Mouse (Mus musculus): ENCODE results near the gene Rad9a. TPM values are rescaled to one million over a fixed set of nuclear protein-coding genes. Genes with fewer than 3 reads are reported as not detected.
A peak's percentile ranks its signal among the peaks of the same experiment; 100 is the strongest.

The Rad9a gene
- polyA plus RNA-seq, 1 experiment from 2014 or later, result 20.3 TPM

DNA sequence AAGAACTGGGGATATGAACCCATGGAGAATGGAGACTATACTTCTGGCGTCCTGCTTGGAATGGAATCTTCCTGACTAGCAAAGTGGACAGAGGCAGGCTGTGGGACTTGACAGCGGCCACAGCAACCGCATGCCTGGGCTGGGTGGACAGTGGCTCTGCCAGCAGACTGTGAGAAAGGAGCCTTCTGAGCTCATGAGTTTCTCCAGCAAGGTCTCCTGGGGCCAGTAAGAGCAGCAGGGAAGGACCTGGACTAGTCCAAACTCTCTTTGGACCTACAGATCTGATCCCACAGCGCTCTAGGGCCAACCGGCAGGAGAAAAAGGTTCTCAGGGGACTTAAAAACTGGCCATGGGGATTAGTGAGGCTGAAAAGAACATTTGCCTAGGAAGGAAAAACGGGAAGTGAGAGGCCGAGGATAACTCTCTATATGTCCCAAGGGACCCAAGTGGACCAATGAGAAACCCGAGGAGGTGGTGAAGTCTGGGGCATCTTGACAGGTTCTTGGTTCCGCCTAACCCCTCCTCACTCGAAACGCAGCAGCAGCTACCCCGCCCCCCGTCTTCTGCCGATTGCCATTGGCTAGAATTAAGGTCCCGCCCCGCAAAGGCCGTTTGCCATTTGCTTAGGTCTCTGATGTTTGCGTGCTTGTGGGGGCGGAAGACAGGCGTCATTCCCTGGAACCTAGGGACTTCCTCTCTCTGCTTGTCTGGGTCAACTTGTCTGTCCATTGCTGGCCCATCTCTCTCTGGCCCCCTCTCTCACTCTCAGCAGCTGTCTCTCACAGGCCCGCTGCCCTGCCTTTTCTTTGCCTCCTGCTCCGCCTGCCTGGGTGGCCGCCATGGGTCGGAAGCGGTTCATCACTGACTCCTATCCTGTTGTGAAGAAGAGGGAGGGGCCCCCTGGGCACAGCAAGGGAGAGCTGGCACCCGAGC is 30.1 kb upstream of the Rad9a start, which contains the start of gene Pold4:
TSS of gene Pold4 (plus strand) at position 647 of the 933 bp plus-strand sequence.
- no peaks in the 10 kb centered on the region for H3K27me3 ChIP-seq (ENCODE audit: control insufficient read depth, insufficient read depth, low read length)
- H3K4me1 ChIP-seq (ENCODE audit: control insufficient read depth, insufficient read depth, low read length), result peaks cover 11% of the 10 kb centered on the region
- WGBS, result 9% methylated on average over 26 of the region's 26 CpGs
- H3K9ac ChIP-seq (replicated peaks; ENCODE audit: low read length), result peak within 1 kb of the TSS; percentile 68
- peak within 1 kb of the TSS; percentile 86 for H3K4me2 ChIP-seq (ENCODE audit: low read length)
- H3K9me3 ChIP-seq (ENCODE audit: control insufficient read depth, low read length), result no peaks in the 10 kb centered on the region
- H3K27ac ChIP-seq (replicated peaks; ENCODE audit: low read depth, low read length), result peak within 1 kb of the TSS; percentile 74
- DNase-seq (peak; percentile 96), ATAC-seq (ENCODE audit: low FRiP score, low TSS enrichment) (peak; percentile 87)
- H3K36me3 ChIP-seq (ENCODE audit: control insufficient read depth, insufficient read depth, low read length), result no peaks in the 10 kb centered on the region
- peak within 1 kb of the TSS; percentile 55 for H3K4me3 ChIP-seq (replicated peaks; ENCODE audit: low read depth, low read length)

DNA sequence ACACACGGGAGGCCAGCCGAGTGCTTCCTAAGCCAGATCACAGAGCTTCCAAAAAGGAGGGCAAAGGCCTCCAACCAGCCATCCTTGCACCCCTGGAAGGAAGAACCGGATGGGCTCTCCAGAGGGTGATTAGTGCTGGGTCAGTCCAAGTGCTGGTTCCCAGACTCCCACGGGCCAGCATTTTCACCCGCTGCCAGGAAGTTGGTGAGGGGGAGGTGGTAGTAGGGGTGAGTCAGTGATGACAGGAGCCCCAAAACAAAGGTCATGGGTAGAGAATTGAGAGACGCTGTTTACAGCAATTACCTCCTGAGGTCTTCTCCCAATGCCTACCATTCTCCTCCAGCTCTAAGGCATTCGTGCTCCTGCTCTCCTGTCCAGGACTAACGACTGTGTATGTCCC is 29.0 kb upstream of the Rad9a start:
- ATAC-seq (ENCODE audit: low FRiP score, low TSS enrichment) (no peak), DNase-seq (no peak)
- WGBS, result 72% methylated on average over 8 of the region's 8 CpGs
- H3K4me1 ChIP-seq (ENCODE audit: control insufficient read depth, insufficient read depth, low read length), result peaks cover 11% of the 10 kb centered on the region
- H3K36me3 ChIP-seq (ENCODE audit: control insufficient read depth, insufficient read depth, low read length), result no peaks in the 10 kb centered on the region
- no peak overlapping the region for H3K4me2 ChIP-seq (ENCODE audit: low read length)
- no peaks in the 10 kb centered on the region for H3K9me3 ChIP-seq (ENCODE audit: control insufficient read depth, low read length)
- no peak overlapping the region for H3K27ac ChIP-seq (replicated peaks; ENCODE audit: low read depth, low read length)
- no peaks in the 10 kb centered on the region for H3K27me3 ChIP-seq (ENCODE audit: control insufficient read depth, insufficient read depth, low read length)
- H3K4me3 ChIP-seq (replicated peaks; ENCODE audit: low read depth, low read length), result no peak overlapping the region
- no peak overlapping the region for H3K9ac ChIP-seq (replicated peaks; ENCODE audit: low read length)

DNA sequence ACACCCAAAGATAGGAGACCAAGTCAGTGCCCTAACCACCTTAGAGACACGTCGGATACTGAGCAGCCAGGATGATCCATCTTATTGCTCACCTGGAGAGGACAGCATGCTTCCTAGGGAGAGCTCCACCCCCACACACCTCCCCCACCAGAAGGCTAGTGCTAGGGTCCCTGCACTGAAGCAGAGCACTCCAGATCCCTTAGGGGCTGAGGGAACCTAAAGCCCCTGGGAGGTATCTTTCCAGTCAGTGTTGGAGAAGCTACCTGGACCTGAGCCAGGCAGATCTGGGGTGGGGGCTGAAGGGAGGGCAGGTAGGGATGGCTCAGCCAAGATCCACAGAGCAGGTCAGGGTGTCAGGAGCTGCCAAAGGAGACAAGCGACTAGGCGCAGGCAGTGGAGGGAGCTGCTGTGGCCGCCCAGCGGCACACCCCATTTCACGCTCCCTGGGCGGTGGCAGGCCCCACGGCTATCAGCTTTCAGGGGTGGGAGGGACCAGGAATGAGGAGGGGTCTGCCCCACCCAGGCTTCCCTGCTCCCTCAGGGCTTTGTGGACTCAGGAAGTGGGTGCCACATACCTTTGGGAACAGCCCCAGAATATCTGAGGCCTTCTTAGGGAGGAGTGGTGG is 28.1 kb upstream of the Rad9a start:
- ATAC-seq (ENCODE audit: low FRiP score, low TSS enrichment) (no peak), DNase-seq (no peak)
- H3K9ac ChIP-seq (replicated peaks; ENCODE audit: low read length), result no peak overlapping the region
- no peak overlapping the region for H3K4me3 ChIP-seq (replicated peaks; ENCODE audit: low read depth, low read length)
- WGBS, result 33% methylated on average over 9 of the region's 9 CpGs
- H3K4me2 ChIP-seq (ENCODE audit: low read length), result no peak overlapping the region
- H3K4me1 ChIP-seq (ENCODE audit: control insufficient read depth, insufficient read depth, low read length), result peaks cover 11% of the 10 kb centered on the region
- H3K9me3 ChIP-seq (ENCODE audit: control insufficient read depth, low read length), result no peaks in the 10 kb centered on the region
- no peak overlapping the region for H3K27ac ChIP-seq (replicated peaks; ENCODE audit: low read depth, low read length)
- H3K36me3 ChIP-seq (ENCODE audit: control insufficient read depth, insufficient read depth, low read length), result no peaks in the 10 kb centered on the region
- H3K27me3 ChIP-seq (ENCODE audit: control insufficient read depth, insufficient read depth, low read length), result no peaks in the 10 kb centered on the region

DNA sequence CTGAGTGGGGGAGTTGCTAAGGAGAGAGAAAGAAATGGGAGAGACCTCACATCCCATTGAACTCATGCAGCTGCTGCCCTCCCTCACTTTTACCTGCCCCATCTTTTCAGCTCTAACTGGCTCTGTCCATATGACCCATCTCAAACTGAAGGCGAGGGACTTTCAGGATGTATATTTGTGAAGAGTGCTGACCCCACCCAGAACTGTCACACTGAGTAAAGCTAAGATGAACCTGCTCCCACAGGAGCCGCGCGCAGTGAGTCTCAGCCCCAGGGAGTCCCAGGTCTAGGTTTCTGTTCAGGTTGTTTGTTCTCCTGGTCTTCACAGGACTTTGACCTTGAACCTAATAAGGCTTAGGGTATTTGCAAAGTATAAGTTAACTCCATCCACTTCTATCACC is 27.4 kb upstream of the Rad9a start:
- ATAC-seq (ENCODE audit: low FRiP score, low TSS enrichment), result no peak

DNA sequence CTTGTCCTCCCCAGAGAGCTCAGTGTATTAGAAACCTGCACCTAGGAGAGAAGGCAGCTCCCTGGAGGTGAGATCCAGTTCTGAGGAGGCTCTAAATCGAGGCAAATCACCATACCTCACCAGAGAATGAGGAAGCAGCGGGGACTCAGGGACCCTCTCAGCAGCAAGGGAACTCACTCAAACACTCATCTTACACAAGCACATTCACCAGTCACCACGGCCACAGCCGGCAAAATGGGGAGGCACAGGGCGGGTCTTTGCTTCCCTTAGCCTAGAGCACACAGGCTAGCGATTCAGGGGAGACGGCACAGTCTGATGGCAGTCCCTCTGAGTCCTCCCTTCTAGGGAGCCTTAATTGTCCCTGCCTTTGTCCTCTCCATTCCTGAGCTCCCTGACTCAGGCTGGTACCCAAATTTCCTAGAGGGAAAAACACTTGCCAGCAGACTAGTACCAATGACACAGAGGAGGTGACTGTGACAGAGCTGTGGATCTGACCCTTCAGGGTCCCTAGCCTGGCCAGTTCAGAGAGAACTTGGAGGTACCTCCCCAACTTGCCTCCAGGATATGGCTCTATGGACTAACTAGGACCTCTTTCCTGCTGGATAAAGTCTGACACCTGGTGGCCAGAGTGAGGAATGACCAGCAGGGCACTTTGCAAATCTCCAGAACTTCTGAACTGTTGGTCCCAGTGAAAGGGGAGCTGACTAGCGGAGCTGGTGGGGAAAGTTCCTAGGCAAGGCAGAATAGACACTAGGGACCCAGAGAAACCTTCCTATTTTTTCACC is 26.6 kb upstream of the Rad9a start:
- H3K4me1 ChIP-seq (ENCODE audit: control insufficient read depth, insufficient read depth, low read length), result peaks cover 11% of the 10 kb centered on the region
- ATAC-seq (ENCODE audit: low FRiP score, low TSS enrichment) (no peak), DNase-seq (peak; percentile 91)
- no peak overlapping the region for H3K9ac ChIP-seq (replicated peaks; ENCODE audit: low read length)
- no peak overlapping the region for H3K4me3 ChIP-seq (replicated peaks; ENCODE audit: low read depth, low read length)
- 21% methylated on average over 8 of the region's 8 CpGs for WGBS
- no peaks in the 10 kb centered on the region for H3K27me3 ChIP-seq (ENCODE audit: control insufficient read depth, insufficient read depth, low read length)
- no peak overlapping the region for H3K4me2 ChIP-seq (ENCODE audit: low read length)
- no peak overlapping the region for H3K27ac ChIP-seq (replicated peaks; ENCODE audit: low read depth, low read length)
- no peaks in the 10 kb centered on the region for H3K9me3 ChIP-seq (ENCODE audit: control insufficient read depth, low read length)
- H3K36me3 ChIP-seq (ENCODE audit: control insufficient read depth, insufficient read depth, low read length), result no peaks in the 10 kb centered on the region

More for the DNA sequence above, 27.4 kb upstream of the Rad9a start:
- Histone ChIP-seq H3K4me1 (ENCODE audit: control insufficient read depth, insufficient read depth, low read length) (peaks cover 11% of the 10 kb centered on the region), H3K27me3 (ENCODE audit: control insufficient read depth, insufficient read depth, low read length) (no peaks in the 10 kb centered on the region), H3K4me3 (replicated peaks; ENCODE audit: low read depth, low read length) (no peak overlapping the region), H3K27ac (replicated peaks; ENCODE audit: low read depth, low read length) (no peak overlapping the region), H3K9me3 (ENCODE audit: control insufficient read depth, low read length) (no peaks in the 10 kb centered on the region), H3K4me2 (ENCODE audit: low read length) (no peak overlapping the region), H3K36me3 (ENCODE audit: control insufficient read depth, insufficient read depth, low read length) (no peaks in the 10 kb centered on the region), H3K9ac (replicated peaks; ENCODE audit: low read length) (no peak overlapping the region)
- WGBS, result 73% methylated on average over 4 of the region's 4 CpGs
- DNase-seq, result no peak

DNA sequence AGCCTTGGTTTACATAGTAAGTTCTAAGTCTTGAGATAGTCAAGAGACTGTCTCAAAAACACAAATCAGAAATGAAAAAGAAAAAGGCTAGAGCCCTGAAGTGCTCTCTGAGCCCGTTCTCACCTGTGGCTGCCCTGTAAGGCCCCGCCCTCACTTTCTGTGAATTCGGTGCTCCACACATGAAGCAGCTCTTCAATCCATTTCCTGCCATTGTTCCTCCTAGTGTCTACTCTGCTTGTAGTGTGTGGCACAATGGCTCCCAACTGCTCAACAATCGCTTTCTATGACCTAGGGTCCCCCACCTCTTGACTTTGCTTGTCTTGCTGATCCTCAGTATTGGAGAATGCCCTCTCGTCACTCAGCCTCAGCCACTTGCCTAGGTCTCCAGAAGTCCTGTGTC is 26.0 kb upstream of the Rad9a start:
- H3K9me3 ChIP-seq (ENCODE audit: control insufficient read depth, low read length), result no peaks in the 10 kb centered on the region
- H3K9ac ChIP-seq (replicated peaks; ENCODE audit: low read length), result no peak overlapping the region
- WGBS, result 66% methylated on average over 5 of the region's 5 CpGs
- no peak overlapping the region for H3K4me3 ChIP-seq (replicated peaks; ENCODE audit: low read depth, low read length)
- no peaks in the 10 kb centered on the region for H3K36me3 ChIP-seq (ENCODE audit: control insufficient read depth, insufficient read depth, low read length)
- H3K4me1 ChIP-seq (ENCODE audit: control insufficient read depth, insufficient read depth, low read length), result peaks cover 9% of the 10 kb centered on the region
- ATAC-seq (ENCODE audit: low FRiP score, low TSS enrichment), result no peak
- H3K4me2 ChIP-seq (ENCODE audit: low read length), result no peak overlapping the region
- H3K27me3 ChIP-seq (ENCODE audit: control insufficient read depth, insufficient read depth, low read length), result no peaks in the 10 kb centered on the region
- no peak for DNase-seq
- H3K27ac ChIP-seq (replicated peaks; ENCODE audit: low read depth, low read length), result no peak overlapping the region

DNA sequence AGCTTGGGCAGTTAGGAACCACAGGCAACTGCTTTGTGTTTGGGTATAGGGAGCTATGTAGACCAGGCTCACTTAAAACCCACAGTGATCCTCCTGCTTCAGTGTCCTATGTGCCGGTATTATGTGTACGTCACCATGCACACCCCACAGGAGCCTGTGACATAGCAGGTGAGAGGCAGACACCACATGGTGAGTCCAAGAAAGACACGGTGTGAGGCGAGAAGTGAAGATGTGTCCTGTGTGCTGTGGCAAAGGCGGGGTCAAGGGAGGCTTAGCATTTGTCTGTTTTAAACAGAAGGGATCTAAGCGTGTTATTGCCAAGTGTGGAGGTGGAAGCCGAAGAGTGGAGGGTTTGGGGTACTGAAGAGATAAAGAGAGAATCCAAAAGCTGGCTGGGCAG is 25.3 kb upstream of the Rad9a start:
- ATAC-seq (ENCODE audit: low FRiP score, low TSS enrichment), result no peak
- Histone ChIP-seq H3K27me3 (ENCODE audit: control insufficient read depth, insufficient read depth, low read length) (no peaks in the 10 kb centered on the region), H3K4me1 (ENCODE audit: control insufficient read depth, insufficient read depth, low read length) (peaks cover 4% of the 10 kb centered on the region), H3K9me3 (ENCODE audit: control insufficient read depth, low read length) (no peaks in the 10 kb centered on the region), H3K4me3 (replicated peaks; ENCODE audit: low read depth, low read length) (no peak overlapping the region), H3K9ac (replicated peaks; ENCODE audit: low read length) (no peak overlapping the region), H3K36me3 (ENCODE audit: control insufficient read depth, insufficient read depth, low read length) (no peaks in the 10 kb centered on the region), H3K4me2 (ENCODE audit: low read length) (no peak overlapping the region), H3K27ac (replicated peaks; ENCODE audit: low read depth, low read length) (no peak overlapping the region)
- no peak for DNase-seq
- WGBS, result 88% methylated on average over 7 of the region's 7 CpGs

DNA sequence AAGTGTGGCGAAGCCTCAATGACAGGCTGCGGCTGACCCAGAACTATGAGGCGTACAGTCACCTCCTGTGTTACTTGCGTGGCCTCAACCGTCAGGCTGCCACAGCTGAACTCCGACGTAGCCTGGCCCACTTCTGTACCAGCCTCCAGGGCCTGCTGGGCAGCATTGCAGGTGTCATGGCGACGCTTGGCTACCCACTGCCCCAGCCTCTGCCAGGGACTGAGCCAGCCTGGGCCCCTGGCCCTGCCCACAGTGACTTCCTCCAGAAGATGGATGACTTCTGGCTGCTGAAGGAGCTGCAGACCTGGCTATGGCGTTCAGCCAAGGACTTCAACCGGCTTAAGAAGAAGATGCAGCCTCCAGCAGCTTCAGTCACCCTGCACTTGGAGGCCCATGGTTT is 20.7 kb upstream of the Rad9a start:
- ATAC-seq (ENCODE audit: low FRiP score, low TSS enrichment), result no peak
- DNase-seq, result no peak
- Histone ChIP-seq H3K9me3 (ENCODE audit: control insufficient read depth, low read length) (no peaks in the 10 kb centered on the region), H3K27me3 (ENCODE audit: control insufficient read depth, insufficient read depth, low read length) (0 out of 2 replicates have a peak, but pooled peaks cover under 1% of the 10 kb centered on the region), H3K27ac (replicated peaks; ENCODE audit: low read depth, low read length) (no peak overlapping the region), H3K4me1 (ENCODE audit: control insufficient read depth, insufficient read depth, low read length) (no peaks in the 10 kb centered on the region), H3K4me2 (ENCODE audit: low read length) (no peak overlapping the region), H3K4me3 (replicated peaks; ENCODE audit: low read depth, low read length) (no peak overlapping the region), H3K9ac (replicated peaks; ENCODE audit: low read length) (no peak overlapping the region), H3K36me3 (ENCODE audit: control insufficient read depth, insufficient read depth, low read length) (no peaks in the 10 kb centered on the region)
- WGBS, result 81% methylated on average over 11 of the region's 11 CpGs

All from midbrain, embryonic 14.5 days (tissue).